Mouse (Mus musculus): ENCODE results near the gene Zswim8.

The Zswim8 gene

DNA sequence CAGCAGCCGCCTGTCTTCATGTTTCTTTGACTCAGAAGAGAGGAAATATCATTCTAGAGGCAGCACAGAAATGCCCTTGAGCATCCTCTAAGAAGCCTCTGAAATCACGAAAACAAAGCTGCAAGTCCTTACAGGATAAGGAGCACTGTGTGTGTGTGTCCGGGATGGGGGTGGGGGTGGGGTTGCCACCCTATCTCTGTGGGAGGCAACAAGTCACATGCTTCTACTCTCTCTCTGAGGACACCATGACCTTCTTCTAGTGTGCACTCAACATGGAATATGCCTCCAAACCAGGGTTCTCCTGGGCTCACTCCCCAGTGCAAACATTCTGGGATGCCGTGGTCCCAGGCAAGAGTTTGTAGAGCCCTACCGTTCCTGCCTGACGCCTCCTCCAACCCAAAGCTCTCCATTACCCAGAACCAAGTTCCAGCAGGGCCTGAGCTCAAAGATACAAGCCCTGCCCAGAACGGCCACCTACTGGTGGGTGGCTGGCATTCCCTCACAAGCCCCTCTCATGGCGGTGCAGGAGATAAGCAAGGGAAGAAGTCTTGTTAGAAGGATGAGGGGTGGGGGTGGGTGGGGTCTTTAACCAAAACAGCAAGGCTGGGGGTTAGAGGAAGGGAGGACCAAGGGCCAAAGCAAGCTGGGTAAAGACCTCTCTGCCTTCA is 51.5 kb downstream of the Zswim8 start:
- in situ Hi-C loops (cut with MboI; ENCODE audit: unreplicated experiment in 2 of 2): loop anchor here in 1 of 2 experiments (25.0 kb wide), 1 partner anchor 103 kb away; no protein-coding TSS in a partner anchor

DNA sequence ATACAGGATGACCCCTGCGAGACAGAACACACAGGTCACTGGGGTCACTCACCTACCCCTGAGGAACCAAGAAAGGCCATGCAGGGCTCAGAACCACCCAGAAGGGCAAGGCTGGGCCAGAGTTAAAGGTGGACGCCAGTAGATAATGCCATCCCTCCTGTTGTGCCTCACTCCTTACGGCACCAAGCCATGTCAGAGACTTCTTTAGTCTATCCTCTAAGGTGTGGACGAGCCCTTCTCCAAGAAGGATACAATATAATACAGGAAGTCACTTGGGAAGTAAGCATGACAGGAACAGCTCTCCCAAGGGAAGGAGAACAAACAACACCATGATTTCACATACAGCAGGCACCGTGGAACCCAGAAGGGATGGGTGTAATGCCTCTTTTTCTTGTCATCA is 57.6 kb downstream of the Zswim8 start:
- in situ Hi-C loops (cut with MboI; ENCODE audit: unreplicated experiment in 2 of 2): loop anchor here (5.0 to 25.0 kb wide), 4 partner anchors 32 to 107 kb away; no protein-coding TSS in a partner anchor

DNA sequence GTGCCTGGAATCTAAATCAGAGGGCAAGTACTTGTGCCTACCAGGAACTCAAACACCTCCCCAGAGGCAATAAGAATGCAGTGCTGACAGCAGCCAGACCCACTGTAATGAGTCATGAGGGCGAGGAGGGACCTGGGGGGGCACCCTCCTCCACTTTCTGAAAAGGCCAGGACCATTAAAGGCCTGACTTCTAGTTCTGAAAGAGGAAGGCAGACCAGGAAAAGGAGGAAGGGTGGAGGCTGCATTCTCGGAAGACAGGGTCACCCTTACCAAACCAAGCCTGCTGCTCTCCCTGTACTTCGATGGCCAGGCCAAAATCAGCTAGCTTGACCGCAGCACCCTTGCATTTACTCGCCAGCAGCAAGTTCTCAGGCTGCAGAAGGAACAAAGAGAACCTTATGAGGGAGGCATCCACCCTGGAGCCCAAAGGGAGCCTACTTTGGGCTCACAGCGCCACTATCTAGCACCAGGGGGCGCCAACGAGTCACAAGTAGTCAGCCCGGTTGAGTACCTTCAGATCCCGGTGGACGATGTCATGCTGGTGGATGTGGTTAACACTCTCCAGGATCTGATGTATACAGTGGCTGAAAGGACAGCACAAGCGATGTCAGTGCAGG is 58.4 kb downstream of the Zswim8 start:
- in situ Hi-C loops (cut with MboI; ENCODE audit: unreplicated experiment in 2 of 2): loop anchor here (5.0 to 25.0 kb wide), 2 partner anchors 37 to 97 kb away; no protein-coding TSS in a partner anchor

DNA sequence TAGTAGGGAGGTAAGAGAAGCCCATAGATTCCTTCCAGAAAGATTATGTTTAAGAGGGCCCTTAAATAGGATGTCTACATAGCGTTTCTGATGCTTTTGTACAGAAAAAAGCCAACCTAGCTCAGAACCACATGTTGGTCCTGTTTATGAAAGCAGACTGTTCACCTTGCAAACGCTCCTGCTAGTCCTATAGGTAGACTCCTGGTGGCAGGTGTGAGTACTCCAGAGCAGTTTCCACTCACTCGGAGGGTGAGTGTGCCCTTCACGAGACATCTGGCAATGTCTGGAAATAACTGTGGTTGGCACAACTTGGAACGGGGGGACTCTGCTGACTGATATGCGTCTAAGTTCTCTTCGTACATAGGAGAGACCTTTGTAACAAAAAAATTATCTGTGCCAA is 60.6 kb downstream of the Zswim8 start:
- in situ Hi-C loops (cut with MboI; ENCODE audit: unreplicated experiment in 2 of 2): loop anchor here (5.0 to 25.0 kb wide), 2 partner anchors 34 to 94 kb away; no protein-coding TSS in a partner anchor

DNA sequence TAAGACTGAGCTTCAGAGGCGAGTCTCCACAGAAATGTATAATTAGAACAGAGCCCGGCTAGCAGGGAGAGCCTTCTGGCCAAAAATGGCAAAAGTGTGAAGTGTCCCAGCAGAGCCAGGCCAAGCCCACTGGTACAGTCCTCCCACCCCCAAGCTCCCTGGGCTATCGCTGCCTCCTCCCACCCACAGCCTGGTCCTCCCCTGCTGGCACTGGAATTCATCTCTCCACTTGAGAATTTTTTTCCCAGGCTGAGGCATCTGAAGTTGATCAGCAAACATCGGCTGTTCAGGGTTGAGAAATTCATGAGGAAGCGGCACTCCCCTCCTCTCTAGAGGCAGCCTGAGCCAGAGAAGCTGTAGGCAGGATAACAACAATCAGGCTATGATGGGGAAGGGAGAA is 61.2 kb downstream of the Zswim8 start:
- in situ Hi-C loops (cut with MboI; ENCODE audit: unreplicated experiment in 2 of 2): loop anchor here (5.0 to 25.0 kb wide), 2 partner anchors 34 to 94 kb away; no protein-coding TSS in a partner anchor

DNA sequence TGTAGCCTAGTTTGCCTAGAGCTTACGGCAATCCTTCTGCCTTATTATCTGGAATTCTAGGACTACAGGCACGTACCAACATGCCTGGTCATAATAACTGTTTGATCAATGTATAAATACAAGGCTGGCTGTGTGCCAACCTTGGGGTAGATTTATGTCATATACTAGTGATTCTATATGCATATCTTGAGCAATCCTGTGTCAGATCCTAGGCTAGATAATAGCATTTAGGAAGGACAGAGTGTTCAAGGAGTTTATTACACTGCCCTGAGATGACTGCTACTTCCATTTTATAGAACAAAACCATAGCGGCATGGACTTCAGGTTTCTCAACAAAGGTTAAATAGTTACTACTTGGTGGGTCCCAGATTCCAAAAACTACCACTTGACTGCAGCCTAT is 64.6 kb downstream of the Zswim8 start:
- in situ Hi-C loops (cut with MboI; ENCODE audit: unreplicated experiment in 2 of 2): loop anchor here in 1 of 2 experiments (25.0 kb wide), 1 partner anchor 90 kb away; no protein-coding TSS in a partner anchor

DNA sequence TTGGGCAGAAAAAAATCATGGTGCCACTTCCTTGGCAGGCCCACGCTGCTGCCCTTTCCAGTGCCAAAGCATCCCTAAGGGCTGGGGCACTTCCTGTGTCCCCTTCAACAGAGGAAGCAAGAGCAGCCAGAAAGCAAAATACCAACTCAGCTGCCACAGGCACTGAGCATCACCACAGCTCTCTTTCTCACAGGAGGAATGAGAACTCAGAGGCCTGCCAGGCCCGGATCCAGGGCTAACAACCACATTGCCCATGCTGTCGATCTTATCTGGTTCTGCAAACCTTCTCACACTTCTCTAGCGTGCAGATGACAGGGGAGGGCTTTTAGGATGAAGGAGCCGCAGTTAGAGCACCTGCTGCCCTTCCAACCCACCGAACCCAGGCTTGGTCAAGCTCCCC is 65.5 kb downstream of the Zswim8 start:
- in situ Hi-C loops (cut with MboI; ENCODE audit: unreplicated experiment in 2 of 2): loop anchor here in 1 of 2 experiments (25.0 kb wide), 1 partner anchor 89 kb away; no protein-coding TSS in a partner anchor
